Mouse (Mus musculus) layer of hippocampus, adult 2 months (tissue): ENCODE measurements around the gene Laptm5. TPM values are rescaled to one million over a fixed set of nuclear protein-coding genes. Genes with fewer than 3 reads are reported as not detected.

ENCODE experiments used
- DNase-seq, 2 experiments: peaks; one replicate each; pipeline ENCODE4 v3.0.0; 2022; ENCODE audit warnings: low spot score in 2 of 2
- H3K27ac ChIP-seq: fragments of 200-600 bp; 2 replicates; pipeline ENCODE4 v1.8.1; 2022
- H3K4me3 ChIP-seq: fragments of 200-600 bp; 2 replicates; pipeline ENCODE4 v1.8.1; 2022; ENCODE audit warnings: mild to moderate bottlenecking
- CTCF ChIP-seq: fragments of 200-600 bp; conservative IDR thresholded peaks from 2 replicates; pipeline ENCODE4 v1.8.1; 2022; ENCODE audit warnings: antibody characterized with exemption, mild to moderate bottlenecking, moderate library complexity
- total RNA-seq, 2 experiments: library from RNA; stranded (reverse); gene quantifications; 2 replicates each; pipeline ENCODE4 v1.2.3; 2021

Gene Laptm5
- total RNA-seq, 2 experiments from 2014 or later, result 33.9 to 34.0 TPM

DNA sequence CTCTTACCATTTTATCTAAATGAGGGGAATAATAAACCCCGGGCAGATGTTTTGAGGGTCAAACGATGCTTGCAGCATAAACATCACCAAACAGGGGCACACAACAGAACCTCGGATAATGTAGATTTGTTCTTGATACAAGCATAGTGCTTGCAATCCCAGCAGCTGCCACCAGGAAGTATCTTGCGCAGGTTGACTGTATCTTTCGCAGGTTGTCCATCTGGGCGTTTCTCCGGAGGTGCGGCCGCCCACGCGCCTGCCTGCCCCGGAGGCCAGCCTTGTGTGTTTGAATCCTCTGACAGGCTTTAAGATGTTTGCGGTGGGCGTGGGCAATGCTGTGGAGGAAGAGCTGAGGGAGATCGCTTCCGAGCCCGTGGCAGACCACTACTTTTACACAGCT is 39.6 kb downstream of the Laptm5 start:
- Histone ChIP-seq H3K27ac (no peak overlapping the region), H3K4me3 (no peak overlapping the region)
- TF ChIP-seq CTCF, result peak; percentile 73
- no peak for DNase-seq

GRCm38 (mm10) chr4:130957156-130957555 is 44.2 kb downstream of the Laptm5 start:
- DNase-seq, result no peak
- H3K27ac ChIP-seq, result no peak overlapping the region
- no peak for TF ChIP-seq CTCF
- no peak overlapping the region for H3K4me3 ChIP-seq

- Histone ChIP-seq H3K27ac (no peak overlapping the region), H3K4me3 (no peak overlapping the region)
- TF ChIP-seq CTCF, result no peak
These were observed 45.9 kb downstream of the Laptm5 start for GRCm38 (mm10) chr4:130958812-130959211.

GRCm38 (mm10) chr4:130959678-130960077 is 46.8 kb downstream of the Laptm5 start:
- Histone ChIP-seq H3K27ac (no peak overlapping the region), H3K4me3 (no peak overlapping the region)
- no peak for DNase-seq
- no peak for TF ChIP-seq CTCF

More at GRCm38 (mm10) chr4:130958812-130959211, 45.9 kb downstream of the Laptm5 start:
- DNase-seq, result no peak

DNA sequence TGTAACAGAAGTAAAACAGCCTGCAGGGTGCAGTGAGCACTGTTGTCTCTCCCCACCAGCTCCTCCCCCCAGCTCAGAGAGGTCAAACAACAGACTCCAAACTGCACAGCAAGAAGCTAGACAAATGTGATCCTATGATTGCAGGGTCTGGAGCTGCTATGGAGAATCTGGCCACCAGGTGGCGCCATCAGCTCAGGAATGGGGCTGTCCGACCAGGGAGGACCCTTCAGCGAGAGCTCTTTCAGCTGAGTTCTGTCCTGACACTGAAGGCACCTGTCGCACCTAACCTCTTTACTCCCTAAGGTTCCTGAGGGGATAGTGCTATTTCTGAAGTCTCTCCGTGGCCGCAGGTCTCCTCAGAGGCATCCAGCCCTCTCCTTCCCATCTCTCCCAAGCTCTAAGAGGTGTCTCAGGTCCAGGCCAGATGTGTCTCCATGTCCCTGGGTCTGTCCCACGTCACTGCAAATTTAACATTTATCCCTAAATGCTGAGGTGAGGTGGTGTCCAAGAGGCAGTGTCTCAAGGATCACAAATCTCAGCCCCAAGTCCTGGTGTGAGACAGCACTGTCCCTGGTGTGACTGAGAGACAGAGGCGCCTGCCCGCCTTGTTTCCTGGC is 47.3 kb downstream of the Laptm5 start:
- TF ChIP-seq CTCF, result peak; percentile 96
- DNase-seq, result peak; percentile 79 to 94
- Histone ChIP-seq H3K27ac (no peak overlapping the region), H3K4me3 (no peak overlapping the region)

- H3K27ac ChIP-seq, result no peak overlapping the region
These were observed 58.4 kb downstream of the Laptm5 start for GRCm38 (mm10) chr4:130971278-130971677.

DNA sequence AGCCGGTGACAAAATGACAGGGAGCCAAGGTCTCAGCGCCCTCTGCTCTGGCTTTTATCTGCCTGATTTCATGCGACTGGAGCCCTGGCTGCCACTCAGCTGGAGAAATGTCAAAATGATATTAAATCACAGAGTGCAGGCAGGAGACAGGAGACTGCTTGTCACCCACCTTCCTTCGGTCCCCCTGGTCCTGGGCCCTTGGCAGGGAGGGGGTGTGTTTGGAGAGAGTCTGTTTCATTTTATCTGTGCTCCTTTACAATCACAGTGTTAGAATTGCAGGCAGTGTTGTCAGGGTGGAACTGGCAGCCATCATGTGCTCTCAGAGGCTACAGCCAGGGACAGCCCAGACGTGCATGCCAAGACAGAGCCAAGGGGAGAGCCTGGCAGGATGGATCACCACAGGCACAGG is 59.5 kb downstream of the Laptm5 start:
- DNase-seq, result no peak
- TF ChIP-seq CTCF, result no peak
- Histone ChIP-seq H3K4me3 (no peak overlapping the region), H3K27ac (peak overlapping the region; percentile 36; the same call in 1 of the 2 replicates)

More at GRCm38 (mm10) chr4:130971278-130971677, 58.4 kb downstream of the Laptm5 start:
- no peak for DNase-seq
- no peak overlapping the region for H3K4me3 ChIP-seq
- TF ChIP-seq CTCF, result peak; percentile 60

- Histone ChIP-seq H3K27ac (peak overlapping the region; percentile 43; the same call in 1 of the 2 replicates), H3K4me3 (no peak overlapping the region)
- peak; percentile 59 to 69 for DNase-seq
- TF ChIP-seq CTCF, result no peak
These were observed 60.7 kb downstream of the Laptm5 start for GRCm38 (mm10) chr4:130973332-130974263.

- DNase-seq, result no peak
These were observed 66.1 kb downstream of the Laptm5 start for GRCm38 (mm10) chr4:130978981-130979380.

DNA sequence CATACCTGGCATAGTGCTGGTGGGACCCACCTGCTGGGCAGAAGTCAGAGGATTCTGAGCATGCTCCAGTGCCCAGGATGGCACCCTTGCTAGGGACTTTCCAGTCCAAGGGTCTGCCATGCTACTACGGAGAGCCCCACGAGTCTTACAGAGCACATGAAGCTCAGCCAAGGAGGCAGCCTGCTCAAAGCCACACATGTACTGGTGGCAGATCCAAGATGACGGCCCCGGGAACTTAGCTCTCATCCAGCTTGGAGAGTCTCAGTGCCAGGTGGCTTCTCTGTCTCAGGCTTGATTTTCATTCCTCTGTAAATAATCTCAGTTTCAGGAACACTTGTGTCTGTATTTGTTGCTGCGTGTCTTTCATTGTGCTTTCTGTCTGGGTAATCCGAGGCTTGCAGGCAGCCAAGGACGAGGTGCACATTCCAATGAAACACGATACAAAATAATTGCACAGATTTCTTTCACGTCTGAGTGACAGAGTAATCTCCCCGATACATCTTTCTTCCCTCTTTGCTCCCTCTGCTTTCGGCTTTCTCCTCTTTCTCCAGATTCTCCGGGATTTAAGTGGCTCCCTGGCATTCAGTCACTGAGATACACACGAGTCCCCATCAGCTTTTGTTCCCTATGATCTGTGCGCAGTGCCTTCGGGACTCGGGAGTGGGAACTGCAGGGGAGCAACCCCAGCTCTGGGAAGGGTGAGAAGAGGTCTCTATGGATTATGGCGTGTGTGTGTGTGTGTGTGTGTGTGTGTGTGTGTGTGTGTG is 71.7 kb downstream of the Laptm5 start:
- H3K4me3 ChIP-seq, result no peak overlapping the region
- TF ChIP-seq CTCF, result no peak
- peak overlapping the region; percentile 43; the same call in 1 of the 2 replicates for H3K27ac ChIP-seq
- DNase-seq, result no peak

More at GRCm38 (mm10) chr4:130978981-130979380, 66.1 kb downstream of the Laptm5 start:
- no peak overlapping the region for H3K4me3 ChIP-seq
- TF ChIP-seq CTCF, result no peak
- H3K27ac ChIP-seq, result no peak overlapping the region

Other genes starting within 250 kb of the Laptm5 start
- 100 to 1,000 TPM; 122 to 125 TPM for gene Pum1, start 249.8 kb upstream of the Laptm5 start, total RNA-seq
- gene Sdc3, start 120.6 kb upstream of the Laptm5 start, total RNA-seq, result 100 to 1,000 TPM; 130 to 140 TPM
- gene Matn1, start 31.3 kb downstream of the Laptm5 start, total RNA-seq, result under 1 TPM; 0.41 to 0.64 TPM